Mouse (Mus musculus): Measurements from ENCODE around the gene Wdr60. TPM values are rescaled to one million over a fixed set of nuclear protein-coding genes. Genes with fewer than 3 reads are reported as not detected.
"Not testable (repeated sequence)": the region's sequence is repeated elsewhere in the genome, so short reads cannot be mapped to it uniquely, and the experiment has no call there.

Wdr60 gene
- polyA plus RNA-seq, 1 experiment, result 13.5 TPM

DNA sequence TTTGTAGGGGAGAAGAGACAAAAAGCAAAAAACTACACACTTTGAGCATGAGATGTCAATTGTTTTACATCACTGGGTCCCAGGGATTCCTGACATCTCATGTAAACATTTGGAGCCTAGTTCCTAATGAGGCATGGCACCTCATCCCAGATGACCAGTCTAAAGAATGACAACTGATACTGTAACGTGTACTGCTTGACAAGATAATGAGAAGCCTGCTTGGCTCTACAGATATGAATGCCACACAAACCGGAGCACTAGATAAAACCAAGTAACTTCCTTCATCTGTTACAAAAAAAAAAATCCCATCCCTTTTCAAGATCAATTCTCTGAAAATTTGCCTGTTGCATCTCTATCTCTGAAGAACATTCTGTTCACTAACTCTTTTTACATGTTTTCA lies 14.1 kb upstream of the Wdr60 start:
- H3K27me3 ChIP-seq (ENCODE audit: control insufficient read depth, insufficient read depth, low read length), result no peaks in the 10 kb centered on the region
- no peak overlapping the region for H3K27ac ChIP-seq (ENCODE audit: insufficient read depth, low read length)
- no peaks in the 10 kb centered on the region for H3K4me1 ChIP-seq (ENCODE audit: control insufficient read depth, insufficient read depth, low read length)
- TF ChIP-seq POLR2A (IDR thresholded peaks at IDR 0.05; ENCODE audit: borderline replicate concordance, insufficient read depth, low read length) (no peak), CTCF (IDR thresholded peaks at IDR 0.05; ENCODE audit: borderline replicate concordance, insufficient read depth, low read depth, low read length) (no peak)
- DNase-seq, result no peak
- WGBS, result 70% methylated on average over 2 of the region's 2 CpGs
- no peak overlapping the region for H3K4me3 ChIP-seq (replicated peaks; ENCODE audit: insufficient read depth, low read depth, low read length)

DNA sequence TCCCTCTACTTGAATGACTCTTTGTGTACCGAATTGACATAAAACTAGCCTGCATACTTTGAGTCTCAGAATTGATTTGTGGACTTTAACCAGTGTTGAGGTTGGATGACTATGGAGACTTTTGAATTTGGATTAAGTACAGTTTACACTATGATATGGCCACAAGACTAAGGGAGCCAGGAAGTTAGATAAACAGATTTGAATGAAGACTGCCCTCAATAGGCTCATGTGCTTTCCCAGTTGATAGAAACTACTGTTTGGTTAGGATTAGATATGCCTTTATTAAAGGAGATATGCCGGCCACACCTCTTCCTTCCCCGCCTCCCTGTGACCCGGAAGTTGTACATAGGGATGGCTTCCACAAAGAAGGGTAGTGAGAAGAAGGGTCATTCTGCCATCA lies 12.8 kb upstream of the Wdr60 start:
- TF ChIP-seq CTCF (IDR thresholded peaks at IDR 0.05; ENCODE audit: borderline replicate concordance, insufficient read depth, low read depth, low read length) (no peak), POLR2A (IDR thresholded peaks at IDR 0.05; ENCODE audit: borderline replicate concordance, insufficient read depth, low read length) (no peak)
- WGBS, result 92% methylated on average over 4 of the region's 4 CpGs

DNA sequence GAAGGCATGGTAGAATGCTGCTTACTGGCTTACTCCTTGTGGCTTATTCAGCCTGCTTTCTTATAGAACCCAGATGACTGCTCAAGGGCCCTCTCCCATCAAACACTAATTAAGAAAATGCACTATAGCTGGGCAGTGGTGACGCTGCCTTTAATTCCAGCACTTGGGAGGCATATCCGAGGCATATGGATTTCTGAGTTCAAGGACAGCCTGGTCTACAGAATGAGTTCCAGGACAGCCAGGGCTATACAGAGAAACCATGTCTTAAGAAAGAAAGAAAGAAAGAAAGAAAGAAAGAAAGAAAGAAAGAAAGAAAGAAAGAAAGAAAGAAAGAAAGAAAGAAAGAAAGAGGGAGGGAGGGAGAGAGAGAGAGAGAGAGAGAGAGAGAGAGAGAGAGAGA lies 12.3 kb upstream of the Wdr60 start, which contains the start of gene Gm11027:
TSS of gene Gm11027 (plus strand) at position 301 of the 400 bp plus-strand sequence.
- not testable (repeated sequence) for DNase-seq; H3K27me3 ChIP-seq (ENCODE audit: control insufficient read depth, insufficient read depth, low read length); H3K4me1 ChIP-seq (ENCODE audit: control insufficient read depth, insufficient read depth, low read length); H3K27ac ChIP-seq (ENCODE audit: insufficient read depth, low read length); H3K4me3 ChIP-seq (replicated peaks; ENCODE audit: insufficient read depth, low read depth, low read length)
- WGBS, result 83% methylated on average over 2 of the region's 2 CpGs

More for the DNA sequence above, 12.8 kb upstream of the Wdr60 start:
- Histone ChIP-seq H3K27ac (ENCODE audit: insufficient read depth, low read length) (no peak overlapping the region), H3K27me3 (ENCODE audit: control insufficient read depth, insufficient read depth, low read length) (no peaks in the 10 kb centered on the region), H3K4me1 (ENCODE audit: control insufficient read depth, insufficient read depth, low read length) (no peaks in the 10 kb centered on the region), H3K4me3 (replicated peaks; ENCODE audit: insufficient read depth, low read depth, low read length) (no peak overlapping the region)
- no peak for DNase-seq

DNA sequence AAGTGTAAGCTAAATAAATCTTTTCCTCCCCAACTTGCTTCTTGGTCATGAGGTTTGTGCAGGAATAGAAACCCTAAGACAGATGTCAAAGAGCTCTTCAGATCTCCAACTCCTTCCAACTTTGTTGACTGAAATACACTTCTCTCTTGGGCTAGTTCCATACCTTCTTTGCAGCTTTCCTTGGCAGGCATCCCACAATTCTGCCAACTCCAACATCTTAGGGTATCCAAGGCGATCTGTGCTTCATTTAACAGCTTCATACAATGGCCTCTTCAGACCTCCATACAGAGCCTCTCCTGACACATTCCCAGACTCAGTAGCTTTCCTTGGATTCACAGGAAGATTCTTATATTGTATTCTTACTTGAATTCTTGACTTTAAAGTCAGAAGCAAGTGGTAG lies 10.9 kb upstream of the Wdr60 start:
- TF ChIP-seq POLR2A (IDR thresholded peaks at IDR 0.05; ENCODE audit: borderline replicate concordance, insufficient read depth, low read length), result no peak
- no peak for TF ChIP-seq CTCF (IDR thresholded peaks at IDR 0.05; ENCODE audit: borderline replicate concordance, insufficient read depth, low read depth, low read length)
- Histone ChIP-seq H3K4me1 (ENCODE audit: control insufficient read depth, insufficient read depth, low read length) (no peaks in the 10 kb centered on the region), H3K27ac (ENCODE audit: insufficient read depth, low read length) (no peak overlapping the region), H3K4me3 (replicated peaks; ENCODE audit: insufficient read depth, low read depth, low read length) (no peak overlapping the region), H3K27me3 (ENCODE audit: control insufficient read depth, insufficient read depth, low read length) (no peaks in the 10 kb centered on the region)
- 16% methylated on average over 1 of the region's 1 CpGs for WGBS
- DNase-seq, result no peak

DNA sequence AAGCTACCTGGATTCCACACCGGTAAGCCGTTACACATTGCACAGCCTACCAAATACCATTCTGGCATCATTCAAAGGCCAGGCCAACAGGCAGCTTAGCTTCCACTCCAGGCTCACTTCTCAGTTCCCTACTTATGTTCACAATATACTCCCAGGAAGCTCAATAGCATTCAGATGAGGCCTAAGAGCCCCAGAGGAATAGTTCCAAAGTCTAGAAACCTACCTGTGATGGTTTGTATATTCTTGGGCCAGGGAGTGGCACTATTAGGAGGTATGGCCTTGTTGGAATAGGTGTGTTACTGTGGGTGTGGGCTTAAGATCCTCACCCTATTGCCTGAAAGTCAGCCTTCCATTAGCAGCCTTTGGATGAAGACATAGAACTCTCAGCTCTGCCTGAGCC lies 8.2 kb upstream of the Wdr60 start:
- H3K4me1 ChIP-seq (ENCODE audit: control insufficient read depth, insufficient read depth, low read length), result no peaks in the 10 kb centered on the region
- TF ChIP-seq POLR2A (IDR thresholded peaks at IDR 0.05; ENCODE audit: borderline replicate concordance, insufficient read depth, low read length), result no peak
- TF ChIP-seq CTCF (IDR thresholded peaks at IDR 0.05; ENCODE audit: borderline replicate concordance, insufficient read depth, low read depth, low read length), result no peak
- no peak overlapping the region for H3K27ac ChIP-seq (ENCODE audit: insufficient read depth, low read length)
- no peak overlapping the region for H3K4me3 ChIP-seq (replicated peaks; ENCODE audit: insufficient read depth, low read depth, low read length)
- no peaks in the 10 kb centered on the region for H3K27me3 ChIP-seq (ENCODE audit: control insufficient read depth, insufficient read depth, low read length)
- 97% methylated on average over 2 of the region's 2 CpGs for WGBS
- no peak for DNase-seq

DNA sequence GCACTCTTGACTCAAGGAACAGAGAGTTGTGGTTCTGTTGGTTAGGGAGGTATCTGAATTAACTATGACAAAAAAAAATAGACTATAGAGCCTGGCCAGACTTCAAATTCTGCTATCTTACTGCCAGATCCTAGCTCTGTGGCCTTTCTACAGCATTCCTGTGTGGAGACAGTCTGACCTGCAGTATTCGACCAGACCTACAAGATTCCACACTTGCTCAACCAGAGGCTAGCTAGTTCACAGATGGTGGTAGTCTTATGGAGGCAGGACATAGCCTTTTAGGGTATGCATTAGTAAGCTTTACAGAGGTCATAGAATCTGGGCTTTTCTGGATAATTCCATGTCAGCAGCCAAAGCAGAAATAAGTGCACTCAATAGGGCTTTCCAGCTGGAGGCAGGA lies 7.7 kb upstream of the Wdr60 start:
- no peak for TF ChIP-seq CTCF (IDR thresholded peaks at IDR 0.05; ENCODE audit: borderline replicate concordance, insufficient read depth, low read depth, low read length)
- TF ChIP-seq POLR2A (IDR thresholded peaks at IDR 0.05; ENCODE audit: borderline replicate concordance, insufficient read depth, low read length), result no peak
- Histone ChIP-seq H3K27ac (ENCODE audit: insufficient read depth, low read length) (no peak overlapping the region), H3K27me3 (ENCODE audit: control insufficient read depth, insufficient read depth, low read length) (no peaks in the 10 kb centered on the region), H3K4me3 (replicated peaks; ENCODE audit: insufficient read depth, low read depth, low read length) (no peak overlapping the region), H3K4me1 (ENCODE audit: control insufficient read depth, insufficient read depth, low read length) (no peaks in the 10 kb centered on the region)
- DNase-seq, result no peak
- 84% methylated on average over 1 of the region's 1 CpGs for WGBS

DNA sequence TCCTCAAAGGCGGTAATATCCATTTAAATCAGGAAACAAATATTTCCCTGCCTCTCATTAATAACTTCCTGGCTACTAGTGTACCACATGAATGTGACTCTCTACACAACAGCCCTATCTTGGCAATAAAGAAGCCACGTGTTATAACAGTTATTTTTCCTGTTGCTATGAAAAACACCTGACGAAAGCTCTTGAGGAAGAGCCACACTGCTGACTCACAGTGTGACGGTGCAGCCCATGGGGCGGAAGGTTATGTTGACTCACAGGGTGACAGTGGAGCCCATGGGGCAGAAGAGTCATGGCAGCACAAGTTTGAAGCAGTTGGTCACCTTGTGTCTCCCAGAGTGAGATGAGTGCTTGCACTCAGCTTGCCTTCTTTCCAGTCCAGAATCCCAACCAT lies 6.6 kb upstream of the Wdr60 start:
- H3K27ac ChIP-seq (ENCODE audit: insufficient read depth, low read length), result no peak overlapping the region
- DNase-seq, result no peak
- no peaks in the 10 kb centered on the region for H3K4me1 ChIP-seq (ENCODE audit: control insufficient read depth, insufficient read depth, low read length)
- TF ChIP-seq POLR2A (IDR thresholded peaks at IDR 0.05; ENCODE audit: borderline replicate concordance, insufficient read depth, low read length) (no peak), CTCF (IDR thresholded peaks at IDR 0.05; ENCODE audit: borderline replicate concordance, insufficient read depth, low read depth, low read length) (no peak)
- WGBS, result 81% methylated on average over 5 of the region's 5 CpGs
- H3K27me3 ChIP-seq (ENCODE audit: control insufficient read depth, insufficient read depth, low read length), result no peaks in the 10 kb centered on the region
- H3K4me3 ChIP-seq (replicated peaks; ENCODE audit: insufficient read depth, low read depth, low read length), result no peak overlapping the region

DNA sequence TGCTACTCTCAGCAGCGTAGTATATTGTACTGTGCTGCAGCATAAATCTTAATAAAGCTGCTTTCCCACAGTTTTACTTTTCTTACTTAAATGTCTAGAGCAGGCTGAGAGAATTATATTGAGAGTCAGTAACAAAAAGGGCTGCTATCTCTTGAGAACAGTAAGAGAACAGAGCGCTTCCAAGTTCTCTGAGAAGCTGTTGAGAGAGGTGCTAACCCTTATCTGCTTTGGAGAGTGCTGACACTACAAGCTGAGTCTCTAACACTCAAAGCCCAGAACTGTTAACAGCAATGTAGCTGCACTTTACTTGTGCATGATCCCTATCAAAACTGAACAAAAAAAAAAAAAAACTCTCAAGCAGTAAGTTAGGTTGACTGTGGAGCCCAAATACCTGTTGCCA lies 2.5 kb upstream of the Wdr60 start:
- DNase-seq, result no peak
- no peak overlapping the region for H3K27ac ChIP-seq (ENCODE audit: insufficient read depth, low read length)
- no peak for TF ChIP-seq POLR2A (IDR thresholded peaks at IDR 0.05; ENCODE audit: borderline replicate concordance, insufficient read depth, low read length)
- TF ChIP-seq CTCF (IDR thresholded peaks at IDR 0.05; ENCODE audit: borderline replicate concordance, insufficient read depth, low read depth, low read length), result no peak
- no peaks in the 10 kb centered on the region for H3K27me3 ChIP-seq (ENCODE audit: control insufficient read depth, insufficient read depth, low read length)
- no peaks in the 10 kb centered on the region for H3K4me1 ChIP-seq (ENCODE audit: control insufficient read depth, insufficient read depth, low read length)
- WGBS, result 80% methylated on average over 2 of the region's 2 CpGs
- no peak overlapping the region for H3K4me3 ChIP-seq (replicated peaks; ENCODE audit: insufficient read depth, low read depth, low read length)
